Mouse (Mus musculus) urinary bladder, postnatal 36 days (tissue): ENCODE data around the gene Ext2.

Source experiments
- DNase-seq, 2 experiments: peaks; one replicate each; pipeline ENCODE4 v3.0.0; 2022; ENCODE audit warnings: low spot score in 2 of 2, mixed read lengths in 1 of 2

The Ext2 gene

GRCm38 (mm10) chr2:93806487-93807201, 15.7 kb downstream of the Ext2 start:
- DNase-seq, result no peak

- no peak for DNase-seq
Observed at GRCm38 (mm10) chr2:93805523-93805922, 16.8 kb downstream of the Ext2 start.

GRCm38 (mm10) chr2:93805066-93805465, 17.3 kb downstream of the Ext2 start:
- DNase-seq, result no peak

- DNase-seq, result no peak
Observed at GRCm38 (mm10) chr2:93802947-93803346, 19.4 kb downstream of the Ext2 start.

- DNase-seq, result no peak
Observed at GRCm38 (mm10) chr2:93801097-93801496, 21.3 kb downstream of the Ext2 start.

- no peak for DNase-seq
Observed at GRCm38 (mm10) chr2:93797162-93797795, 25.1 kb downstream of the Ext2 start.

- DNase-seq, result no peak
Observed at GRCm38 (mm10) chr2:93794375-93794774, 28.0 kb downstream of the Ext2 start.

GRCm38 (mm10) chr2:93791516-93792499, 30.6 kb downstream of the Ext2 start:
- DNase-seq, result peak in 1 of 2 experiments; percentile 22

- DNase-seq, result no peak
Observed at GRCm38 (mm10) chr2:93790798-93791345, 31.5 kb downstream of the Ext2 start.

GRCm38 (mm10) chr2:93788557-93788956, 33.8 kb downstream of the Ext2 start:
- no peak for DNase-seq

GRCm38 (mm10) chr2:93786175-93786574, 36.2 kb downstream of the Ext2 start:
- DNase-seq, result peak; percentile 51 to 61

GRCm38 (mm10) chr2:93785432-93785798, 37.0 kb downstream of the Ext2 start:
- no peak for DNase-seq

- DNase-seq, result no peak
Observed at GRCm38 (mm10) chr2:93784721-93785431, 37.5 kb downstream of the Ext2 start.

GRCm38 (mm10) chr2:93783926-93784539, 38.3 kb downstream of the Ext2 start:
- DNase-seq, result no peak

- no peak for DNase-seq
Observed at GRCm38 (mm10) chr2:93782682-93783081, 39.7 kb downstream of the Ext2 start.

- DNase-seq, result no peak
Observed at GRCm38 (mm10) chr2:93782156-93782555, 40.2 kb downstream of the Ext2 start.

GRCm38 (mm10) chr2:93780528-93780927, 41.8 kb downstream of the Ext2 start:
- DNase-seq, result no peak

- DNase-seq, result no peak
Observed at GRCm38 (mm10) chr2:93779897-93780208, 42.5 kb downstream of the Ext2 start.

- DNase-seq, result no peak
Observed at GRCm38 (mm10) chr2:93779081-93779896, 43.1 kb downstream of the Ext2 start.

GRCm38 (mm10) chr2:93778616-93779015, 43.8 kb downstream of the Ext2 start:
- no peak for DNase-seq
